Mouse (Mus musculus) erythroblast, adult 5-6 weeks (primary cell): ENCODE data around the gene Fam90a1b. TPM values are rescaled to one million over a fixed set of nuclear protein-coding genes. Genes with fewer than 3 reads are reported as not detected.
A peak's percentile ranks its signal among the peaks of the same experiment; 100 is the strongest.
"Not testable (repeated sequence)": the region's sequence is repeated elsewhere in the genome, so short reads cannot be mapped to it uniquely, and the experiment has no call there.

Source experiments
- ATAC-seq: replicated peaks from 2 replicates; pipeline ENCODE4 v1.8.0; 2016; ENCODE audit warnings: moderate number of reproducible peaks, mild to moderate bottlenecking, moderate TSS enrichment, inconsistent platforms; ENCODE audit not compliant: poor library complexity, low FRiP score, severe bottlenecking
- total RNA-seq, 2 experiments: library from RNA; stranded (forward) in 1 of 2; stranded (reverse) in 1 of 2; fragments of 150-400 nt in 1 of 2; fragments of 200-764, 138-1000 nt in 1 of 2; gene quantifications; 2 replicates each; pipeline versions ENCODE4 v1.2.3 to v1.2.4; 2015 to 2017; ENCODE audit warnings: low replicate concordance in 2 of 2

Gene Fam90a1b
- total RNA-seq (2015; ENCODE audit: low replicate concordance) = not detected in 2 replicates
- total RNA-seq (2017; ENCODE audit: low replicate concordance) = not detected in 2 replicates

DNA sequence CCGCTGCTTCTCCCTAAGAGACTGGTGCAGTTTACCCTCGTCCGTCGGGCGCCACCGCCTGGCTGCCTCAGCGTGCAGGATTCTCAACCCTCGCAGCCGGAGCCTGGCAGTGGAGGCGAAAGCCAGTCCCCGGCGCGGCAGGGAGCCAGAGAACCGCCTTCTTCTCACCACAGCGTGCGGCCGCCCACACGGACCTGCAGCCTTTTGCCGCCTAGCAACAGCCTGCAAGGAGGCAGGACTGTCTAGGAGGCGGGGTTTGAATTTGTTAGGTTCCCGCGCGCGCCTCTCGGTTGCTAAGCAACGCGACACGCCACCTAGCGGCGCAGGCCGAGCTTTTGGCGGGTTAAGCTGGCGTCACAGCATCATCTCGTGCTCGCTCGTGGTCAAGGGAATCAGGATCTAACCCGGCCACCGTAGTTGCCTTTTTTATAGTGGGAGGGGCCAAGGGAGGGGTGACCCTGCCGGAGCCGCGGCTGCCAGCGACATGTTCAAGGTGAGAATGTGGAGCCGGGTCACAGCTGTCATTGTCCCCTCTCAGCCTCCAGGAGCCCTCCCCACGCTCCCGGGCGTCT lies at the start of gene Fam90a1b, which contains the start of gene Apoo:
TSS of gene Fam90a1b (minus strand) at position 108 of the 572 bp plus-strand sequence.
TSS of gene Apoo (plus strand) at position 448 of the 572 bp plus-strand sequence.
- ATAC-seq = peak; percentile 99

DNA sequence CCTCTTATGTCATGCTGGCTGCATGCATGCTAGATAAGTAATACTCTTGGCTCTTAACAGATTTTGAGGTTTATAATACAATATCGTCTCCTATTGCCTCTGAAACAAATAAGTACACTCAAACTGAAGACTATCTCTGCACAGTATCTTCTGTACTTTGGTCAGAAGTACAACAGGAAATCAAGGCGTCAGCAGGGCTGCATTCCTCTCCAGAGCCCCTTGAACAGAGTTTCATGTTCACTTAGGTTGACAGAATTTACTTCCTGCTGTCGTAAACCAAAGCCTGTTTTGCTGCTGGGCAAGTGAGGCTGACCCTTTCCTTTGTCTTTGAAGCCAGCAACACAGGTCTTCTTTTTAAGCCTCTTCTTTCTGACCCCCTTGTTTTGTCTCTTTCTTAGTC lies 42.4 kb upstream of the Fam90a1b start:
- no peak for ATAC-seq

DNA sequence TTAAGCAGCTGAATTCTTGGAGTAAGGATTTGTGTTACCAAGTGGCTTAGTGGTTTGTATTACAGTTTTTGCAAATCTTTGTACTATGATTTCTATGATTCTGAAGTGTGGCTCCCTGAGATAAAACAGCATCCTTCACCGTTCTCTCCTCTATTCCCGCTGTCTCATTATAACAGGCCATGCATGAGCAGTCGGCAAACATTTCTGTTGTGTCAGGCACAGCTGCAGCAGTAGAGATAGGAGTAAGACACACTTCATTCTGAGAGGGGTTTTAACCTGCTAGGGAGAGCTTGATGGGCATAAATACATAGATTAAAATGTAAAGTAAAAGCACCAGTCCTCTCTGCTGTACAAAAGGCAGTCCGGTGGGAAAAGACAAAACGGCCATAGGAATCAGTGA lies 12.2 kb upstream of the Fam90a1b start:
- no peak for ATAC-seq

DNA sequence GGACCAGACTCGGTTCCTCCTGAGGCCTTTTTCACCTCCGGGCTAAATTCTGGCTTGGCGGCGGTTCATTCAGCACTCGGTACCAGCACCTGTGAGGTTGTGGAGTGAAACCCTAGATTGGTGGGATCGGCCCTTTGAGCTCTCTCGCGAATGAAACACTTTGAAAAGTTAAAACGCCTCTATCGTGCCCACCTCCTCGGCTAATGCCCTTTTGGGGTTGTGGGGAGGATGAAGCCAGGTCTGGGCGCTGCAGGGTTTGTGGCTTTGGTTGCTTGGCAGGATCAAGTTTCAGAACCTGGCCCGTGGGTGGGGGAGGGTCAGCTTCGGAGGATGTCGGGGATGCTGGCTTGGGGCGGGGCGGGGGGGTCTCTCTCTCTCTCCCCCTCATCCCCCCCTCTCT lies 671 bp upstream of the Fam90a1b start:
- ATAC-seq = 0 out of 2 replicates have a peak, but pooled peaks have one; percentile 2

DNA sequence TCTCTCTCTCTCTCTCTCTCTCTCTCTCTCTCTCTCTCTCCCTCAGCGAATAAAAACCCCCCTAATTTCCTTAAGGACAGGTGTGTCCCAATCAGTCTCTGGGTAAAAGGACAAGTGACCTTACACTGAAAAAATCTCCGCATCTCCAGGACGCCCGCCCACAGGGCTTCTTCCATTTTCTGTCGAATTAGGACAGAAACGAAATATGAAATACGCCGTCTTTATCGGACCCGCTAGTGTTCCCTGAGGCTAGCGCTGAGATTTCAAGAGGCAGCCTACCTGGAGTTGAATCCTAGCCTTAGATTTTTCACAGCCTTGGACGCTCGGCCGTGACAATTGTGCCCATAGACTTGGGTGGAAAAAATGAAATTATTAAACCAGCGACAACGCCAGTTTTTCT lies 548 bp downstream of the Fam90a1b start:
- ATAC-seq = no peak

DNA sequence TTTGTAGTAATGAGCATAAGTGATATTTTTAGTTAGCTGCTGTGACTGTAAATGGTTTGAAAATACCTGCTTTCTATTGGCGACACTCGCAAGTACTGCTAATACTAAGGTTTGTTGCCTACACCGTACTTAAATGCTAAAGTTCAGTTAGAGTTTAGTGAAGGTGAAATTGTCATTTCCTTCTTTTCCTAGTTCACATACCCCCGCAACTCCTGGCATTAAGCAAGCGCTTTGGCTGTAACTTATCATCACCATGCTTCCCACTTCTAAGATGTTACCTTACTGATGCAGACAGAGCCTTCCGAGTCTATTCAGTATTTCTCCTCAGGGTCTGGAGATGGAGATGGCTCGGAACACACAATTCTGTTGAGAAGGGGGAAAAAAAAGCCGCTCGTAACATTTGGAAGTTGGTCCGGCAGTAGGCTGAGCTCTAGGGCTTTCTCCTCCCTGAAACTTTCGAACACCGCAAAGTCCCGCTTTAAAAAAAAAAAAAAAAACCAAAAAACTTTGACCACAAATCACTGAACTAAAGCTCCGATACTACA lies 1.1 kb downstream of the Fam90a1b start:
- no peak for ATAC-seq

DNA sequence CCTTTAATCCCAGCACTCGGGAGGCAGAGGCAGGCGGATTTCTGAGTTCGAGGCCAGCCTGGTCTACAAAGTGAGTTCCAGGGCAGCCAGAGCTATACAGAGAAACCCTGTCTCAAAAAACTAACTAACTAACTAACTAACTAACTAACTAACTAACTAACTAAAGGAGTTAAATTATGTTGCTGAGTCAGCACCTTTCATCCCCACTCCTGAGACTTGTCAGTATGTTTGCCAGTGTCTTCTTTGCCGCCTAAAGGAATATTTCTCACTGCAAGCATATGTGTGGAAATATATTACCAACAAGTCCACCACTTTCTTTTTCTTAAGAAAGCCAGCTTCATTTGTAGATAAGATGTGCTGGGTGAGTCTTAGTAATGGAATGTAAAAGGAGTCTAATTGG lies 22.9 kb downstream of the Fam90a1b start:
- ATAC-seq = not testable (repeated sequence)

DNA sequence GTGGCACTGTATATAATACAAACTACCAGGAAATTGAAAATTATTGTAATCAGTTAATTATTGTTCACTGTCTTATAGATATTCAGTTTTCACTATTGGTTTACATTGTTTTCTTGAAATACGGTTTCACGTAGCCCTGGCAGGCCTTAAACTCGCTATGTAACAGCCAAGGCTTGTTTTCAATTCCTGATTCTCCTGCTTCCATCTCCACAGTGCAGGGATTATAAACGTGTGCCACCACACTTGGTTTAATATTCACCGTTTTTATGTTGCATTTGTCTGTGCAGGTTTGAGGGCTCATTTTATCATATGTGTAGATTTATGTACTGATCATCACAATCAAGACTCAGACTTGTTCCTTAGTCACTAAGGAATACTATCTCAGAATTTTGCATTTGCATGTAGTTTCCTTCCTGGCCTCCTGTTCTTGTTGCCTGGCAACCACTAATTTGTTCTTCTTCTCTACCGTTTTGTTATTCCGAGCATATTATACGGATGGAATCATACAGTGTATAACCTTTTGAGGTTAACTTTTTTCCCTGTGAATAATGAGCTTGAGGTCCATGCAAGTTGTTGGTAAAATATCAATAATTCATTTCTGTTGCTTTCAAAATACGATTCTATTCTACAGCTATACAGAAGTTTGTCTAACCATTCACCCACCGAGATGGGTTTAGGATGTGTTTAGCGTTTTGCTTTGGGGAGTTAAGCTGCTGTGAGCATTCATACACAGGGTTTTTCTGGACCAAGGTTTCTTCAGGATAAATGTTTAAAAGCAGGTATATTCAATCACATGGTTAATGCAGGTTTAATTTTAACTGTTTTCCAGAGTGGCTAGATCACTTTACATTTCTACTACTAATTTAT lies 45.3 kb downstream of the Fam90a1b start:
- ATAC-seq = no peak

Other genes starting within 250 kb of the Fam90a1b start
- gene Zfx, start 243.1 kb downstream of the Fam90a1b start, total RNA-seq (2015; ENCODE audit: low replicate concordance) = 11.1 and 23.6 TPM in 2 replicates
- 12.4 and 25.9 TPM in 2 replicates for gene Zfx, start 243.1 kb downstream of the Fam90a1b start, total RNA-seq (2017; ENCODE audit: low replicate concordance)
- gene Eif2s3x, start 153.9 kb downstream of the Fam90a1b start, total RNA-seq (2015; ENCODE audit: low replicate concordance) = 50.3 and 58.3 TPM in 2 replicates
- 42.2 and 45.9 TPM in 2 replicates for gene Eif2s3x, start 153.9 kb downstream of the Fam90a1b start, total RNA-seq (2017; ENCODE audit: low replicate concordance)
- 6.7 and 15.0 TPM in 2 replicates for gene Klhl15, start 132.2 kb downstream of the Fam90a1b start, total RNA-seq (2015; ENCODE audit: low replicate concordance)
- gene Klhl15, start 132.2 kb downstream of the Fam90a1b start, total RNA-seq (2017; ENCODE audit: low replicate concordance) = 4.6 and 5.6 TPM in 2 replicates
- gene Apoo, start 340 bp upstream of the Fam90a1b start, total RNA-seq (2015; ENCODE audit: low replicate concordance) = 9.0 and 12.3 TPM in 2 replicates
- gene Apoo, start 340 bp upstream of the Fam90a1b start, total RNA-seq (2017; ENCODE audit: low replicate concordance) = 3.2 and 12.0 TPM in 2 replicates
- 0.77 and 4.2 TPM in 2 replicates for gene Maged1, start 175.4 kb upstream of the Fam90a1b start, total RNA-seq (2015; ENCODE audit: low replicate concordance)
- gene Maged1, start 175.4 kb upstream of the Fam90a1b start, total RNA-seq (2017; ENCODE audit: low replicate concordance) = 0.34 and 3.1 TPM in 2 replicates